Mouse (Mus musculus) midbrain, postnatal 0 days (tissue): ENCODE results near the gene Ilk. TPM values are rescaled to one million over a fixed set of nuclear protein-coding genes. Genes with fewer than 3 reads are reported as not detected.

Source experiments
- ATAC-seq: fragments of 200-750 bp; cut with Nextera tagmentation; 2 replicates; pipeline ENCODE4 v1.8.0; 2017; ENCODE audit warnings: moderate number of reproducible peaks, mild to moderate bottlenecking, moderate TSS enrichment, moderate library complexity; ENCODE audit not compliant: low FRiP score
- DNase-seq: peaks from one replicate; pipeline ENCODE4 v3.0.0-alpha.2; 2015; ENCODE audit warnings: low spot score
- H3K27ac ChIP-seq: fragments of 300-500 bp; sonication (generic); 2 replicates; pipeline ENCODE4 v1.5.1; 2014; ENCODE audit warnings: low read depth, mild to moderate bottlenecking, low read length, mixed read lengths
- H3K27me3 ChIP-seq: fragments of 300-500 bp; sonication (generic); 2 replicates; pipeline ENCODE4 v1.6.1; 2014; ENCODE audit warnings: low read length, control low read depth, mixed read lengths; ENCODE audit not compliant: insufficient read depth
- H3K36me3 ChIP-seq: fragments of 300-500 bp; sonication (generic); 2 replicates; pipeline ENCODE4 v1.6.1; 2014; ENCODE audit warnings: low read length, control low read depth, mixed read lengths; ENCODE audit not compliant: insufficient read depth
- H3K4me1 ChIP-seq: fragments of 300-500 bp; sonication (generic); 2 replicates; pipeline ENCODE4 v1.6.1; 2014; ENCODE audit warnings: mild to moderate bottlenecking, control low read depth, antibody characterized with exemption, low read length, mixed read lengths; ENCODE audit not compliant: insufficient read depth
- H3K4me2 ChIP-seq: fragments of 300-500 bp; sonication (generic); 2 replicates; pipeline ENCODE4 v1.6.1; 2014; ENCODE audit warnings: low read depth, mild to moderate bottlenecking, low read length, mixed read lengths; ENCODE audit not compliant: poor library complexity, severe bottlenecking
- H3K4me3 ChIP-seq: fragments of 300-500 bp; sonication (generic); 2 replicates; pipeline ENCODE4 v1.5.1; 2014; ENCODE audit warnings: low read depth, mild to moderate bottlenecking, low read length, moderate library complexity
- H3K9ac ChIP-seq: fragments of 300-500 bp; sonication (generic); replicated peaks from 2 replicates; pipeline ENCODE4 v1.6.1; 2014; ENCODE audit warnings: mild to moderate bottlenecking, low read length, moderate library complexity, mixed read lengths; ENCODE audit not compliant: poor library complexity, severe bottlenecking
- H3K9me3 ChIP-seq: fragments of 300-500 bp; sonication (generic); 2 replicates; pipeline ENCODE4 v1.6.1; 2016; ENCODE audit warnings: low read length, control low read depth
- CTCF ChIP-seq: IDR thresholded peaks from 2 replicates; pipeline ENCODE4 v1.5.1; 2016; ENCODE audit warnings: antibody characterized with exemption, mild to moderate bottlenecking
- WGBS: fragments of 180-500 bp; shearing (Covaris S2); extraction: QIAGEN DNeasy Blood & Tissue Kit; methylation state at CpG from one replicate; pipeline ENCODE4 v1.1.7; 2014; 5-methylcytosine and 5-hydroxymethylcytosine counted together
- polyA plus RNA-seq: library from polyadenylated mRNA; unstranded; fragments of >200 nt; fragmentation: Nextera tagmentation; extraction: Ambion mirVana; gene quantifications from 2 replicates; pipeline ENCODE4 v1.2.1, GENCODE M21; 2015
- total RNA-seq: library from RNA; depleted of rRNA; stranded (reverse); fragments of >200 nt; gene quantifications from 2 replicates; pipeline ENCODE4 v1.2.3, GENCODE M21; 2014

Ilk gene
- total and polyA plus RNA-seq, 2 experiments from 2014 or later: 130 to 139 TPM

GRCm38 (mm10) chr7:105751491-105752433 is 15.4 kb downstream of the Ilk start, which contains the start of gene Tpp1:
TSS of gene Tpp1 (minus strand) at chr7:105752235.
- Histone ChIP-seq H3K9ac (peak within 1 kb of the TSS; percentile 64), H3K36me3 (peaks cover 51% of the 10 kb centered on the region), H3K4me3 (peak within 1 kb of the TSS; percentile 43), H3K27me3 (no peaks in the 10 kb centered on the region), H3K4me2 (peak within 1 kb of the TSS; percentile 65), H3K4me1 (peaks cover 4% of the 10 kb centered on the region; the same call in 1 of the 2 replicates), H3K27ac (peak within 1 kb of the TSS; percentile 77), H3K9me3 (no peaks in the 10 kb centered on the region)
- peak; percentile 97 for DNase-seq
- ATAC-seq: peak; percentile 93
- 16% methylated on average over 20 of the region's 20 CpGs for WGBS
- no peak for TF ChIP-seq CTCF

GRCm38 (mm10) chr7:105752716-105753115 is 16.3 kb downstream of the Ilk start:
- Histone ChIP-seq H3K27ac (peak overlapping the region; percentile 43; the same call in 1 of the 2 replicates), H3K4me2 (no peak overlapping the region), H3K27me3 (no peaks in the 10 kb centered on the region), H3K36me3 (peaks cover 55% of the 10 kb centered on the region), H3K4me3 (no peak overlapping the region), H3K9ac (no peak overlapping the region), H3K9me3 (no peaks in the 10 kb centered on the region), H3K4me1 (peaks cover 4% of the 10 kb centered on the region; the same call in 1 of the 2 replicates)
- TF ChIP-seq CTCF: 0 out of 2 replicates have a peak, but pooled peaks have one; percentile 8
- ATAC-seq: peak; percentile 38
- WGBS: 88% methylated on average over 2 of the region's 2 CpGs
- peak; percentile 45 for DNase-seq

GRCm38 (mm10) chr7:105753281-105753680 is 16.9 kb downstream of the Ilk start:
- Histone ChIP-seq H3K9me3 (no peaks in the 10 kb centered on the region), H3K9ac (no peak overlapping the region), H3K4me1 (peaks cover 4% of the 10 kb centered on the region; the same call in 1 of the 2 replicates), H3K4me2 (no peak overlapping the region), H3K36me3 (peaks cover 60% of the 10 kb centered on the region), H3K4me3 (no peak overlapping the region), H3K27me3 (no peaks in the 10 kb centered on the region), H3K27ac (no peak overlapping the region)
- TF ChIP-seq CTCF: no peak
- ATAC-seq (0 out of 2 replicates have a peak, but pooled peaks have one; percentile 1), DNase-seq (no peak)
- 91% methylated on average over 10 of the region's 10 CpGs for WGBS

GRCm38 (mm10) chr7:105761813-105762484 is 25.6 kb downstream of the Ilk start:
- DNase-seq (no peak), ATAC-seq (0 out of 2 replicates have a peak, but pooled peaks have one; percentile 14)
- Histone ChIP-seq H3K36me3 (peaks cover 87% of the 10 kb centered on the region), H3K4me2 (no peak overlapping the region), H3K27me3 (no peaks in the 10 kb centered on the region), H3K9me3 (no peaks in the 10 kb centered on the region), H3K4me1 (no peaks in the 10 kb centered on the region), H3K4me3 (no peak overlapping the region), H3K9ac (no peak overlapping the region), H3K27ac (peak overlapping the region; percentile 18; the same call in 1 of the 2 replicates)
- TF ChIP-seq CTCF: no peak
- 28% methylated on average over 49 of the region's 51 CpGs for WGBS

- TF ChIP-seq CTCF: no peak
- Histone ChIP-seq H3K9me3 (no peaks in the 10 kb centered on the region), H3K27me3 (no peaks in the 10 kb centered on the region), H3K27ac (0 out of 2 replicates have a peak overlapping the region, but pooled peaks have one; percentile 18), H3K9ac (no peak overlapping the region), H3K4me1 (no peaks in the 10 kb centered on the region), H3K4me3 (no peak overlapping the region), H3K4me2 (no peak overlapping the region), H3K36me3 (peaks cover 84% of the 10 kb centered on the region)
- 36% methylated on average over 55 of the region's 55 CpGs for WGBS
- DNase-seq (no peak), ATAC-seq (peak; percentile 14)
These were observed 26.3 kb downstream of the Ilk start for GRCm38 (mm10) chr7:105762517-105763270.
